Mouse (Mus musculus): ENCODE results near the gene Tgfb3. TPM values are rescaled to one million over a fixed set of nuclear protein-coding genes. Genes with fewer than 3 reads are reported as not detected.

Tgfb3 gene
- polyA plus RNA-seq, 1 experiment from 2014 or later = 27.0 TPM

- no peak overlapping the region for H3K4me2 ChIP-seq (replicated peaks; ENCODE audit: low read depth, low read length)
- H3K27me3 ChIP-seq (ENCODE audit: insufficient read depth, low read length) = no peaks in the 10 kb centered on the region
- H3K9ac ChIP-seq (replicated peaks; ENCODE audit: low read length) = no peak overlapping the region
- peaks cover 5% of the 10 kb centered on the region; the same call in 1 of the 2 replicates for H3K4me1 ChIP-seq (ENCODE audit: insufficient read depth, low read length)
- H3K4me3 ChIP-seq (ENCODE audit: low read length) = no peak overlapping the region
- no peak overlapping the region for H3K27ac ChIP-seq (ENCODE audit: low read length)
- 98% methylated on average over 2 of the region's 2 CpGs for WGBS
- no peak for ATAC-seq (ENCODE audit: low FRiP score, low TSS enrichment)
- peaks cover 3% of the 10 kb centered on the region for H3K36me3 ChIP-seq (ENCODE audit: insufficient read depth, low read length)
- H3K9me3 ChIP-seq (ENCODE audit: low read length) = peaks cover 9% of the 10 kb centered on the region; the same call in 1 of the 2 replicates
Measured at GRCm38 (mm10) chr12:86046776-86047175, 32.1 kb downstream of the Tgfb3 start.

GRCm38 (mm10) chr12:86046141-86046540, 32.7 kb downstream of the Tgfb3 start:
- H3K36me3 ChIP-seq (ENCODE audit: insufficient read depth, low read length) = peaks cover 3% of the 10 kb centered on the region
- H3K9me3 ChIP-seq (ENCODE audit: low read length) = peaks cover 9% of the 10 kb centered on the region; the same call in 1 of the 2 replicates
- no peak overlapping the region for H3K4me3 ChIP-seq (ENCODE audit: low read length)
- no peak for ATAC-seq (ENCODE audit: low FRiP score, low TSS enrichment)
- no peak overlapping the region for H3K4me2 ChIP-seq (replicated peaks; ENCODE audit: low read depth, low read length)
- 83% methylated on average over 5 of the region's 5 CpGs for WGBS
- H3K9ac ChIP-seq (replicated peaks; ENCODE audit: low read length) = no peak overlapping the region
- H3K4me1 ChIP-seq (ENCODE audit: insufficient read depth, low read length) = peaks cover 5% of the 10 kb centered on the region; the same call in 1 of the 2 replicates
- H3K27me3 ChIP-seq (ENCODE audit: insufficient read depth, low read length) = no peaks in the 10 kb centered on the region
- no peak overlapping the region for H3K27ac ChIP-seq (ENCODE audit: low read length)

- no peaks in the 10 kb centered on the region for H3K27me3 ChIP-seq (ENCODE audit: insufficient read depth, low read length)
- peaks cover 20% of the 10 kb centered on the region for H3K4me1 ChIP-seq (ENCODE audit: insufficient read depth, low read length)
- peaks cover 9% of the 10 kb centered on the region; the same call in 1 of the 2 replicates for H3K9me3 ChIP-seq (ENCODE audit: low read length)
- peaks cover 3% of the 10 kb centered on the region for H3K36me3 ChIP-seq (ENCODE audit: insufficient read depth, low read length)
- no peak overlapping the region for H3K4me2 ChIP-seq (replicated peaks; ENCODE audit: low read depth, low read length)
- no peak overlapping the region for H3K4me3 ChIP-seq (ENCODE audit: low read length)
- H3K9ac ChIP-seq (replicated peaks; ENCODE audit: low read length) = no peak overlapping the region
- 89% methylated on average over 6 of the region's 6 CpGs for WGBS
- ATAC-seq (ENCODE audit: low FRiP score, low TSS enrichment) = no peak
- H3K27ac ChIP-seq (ENCODE audit: low read length) = no peak overlapping the region
Measured at GRCm38 (mm10) chr12:86039751-86040150, 39.1 kb downstream of the Tgfb3 start.

- no peak for ATAC-seq (ENCODE audit: low FRiP score, low TSS enrichment)
- peaks cover 3% of the 10 kb centered on the region for H3K36me3 ChIP-seq (ENCODE audit: insufficient read depth, low read length)
- peaks cover 23% of the 10 kb centered on the region for H3K4me1 ChIP-seq (ENCODE audit: insufficient read depth, low read length)
- H3K4me2 ChIP-seq (replicated peaks; ENCODE audit: low read depth, low read length) = no peak overlapping the region
- H3K27ac ChIP-seq (ENCODE audit: low read length) = no peak overlapping the region
- no peak overlapping the region for H3K9ac ChIP-seq (replicated peaks; ENCODE audit: low read length)
- no peaks in the 10 kb centered on the region for H3K27me3 ChIP-seq (ENCODE audit: insufficient read depth, low read length)
- 58% methylated on average over 5 of the region's 5 CpGs for WGBS
- no peak overlapping the region for H3K4me3 ChIP-seq (ENCODE audit: low read length)
- H3K9me3 ChIP-seq (ENCODE audit: low read length) = peaks cover 9% of the 10 kb centered on the region; the same call in 1 of the 2 replicates
Measured at GRCm38 (mm10) chr12:86039078-86039477, 39.8 kb downstream of the Tgfb3 start.

- Histone ChIP-seq H3K9ac (replicated peaks; ENCODE audit: low read length) (no peak overlapping the region), H3K36me3 (ENCODE audit: insufficient read depth, low read length) (no peaks in the 10 kb centered on the region), H3K9me3 (ENCODE audit: low read length) (no peaks in the 10 kb centered on the region), H3K4me3 (ENCODE audit: low read length) (no peak overlapping the region), H3K27ac (ENCODE audit: low read length) (peak overlapping the region; percentile 58), H3K4me1 (ENCODE audit: insufficient read depth, low read length) (peaks cover 24% of the 10 kb centered on the region), H3K27me3 (ENCODE audit: insufficient read depth, low read length) (no peaks in the 10 kb centered on the region), H3K4me2 (replicated peaks; ENCODE audit: low read depth, low read length) (no peak overlapping the region; the same call in 1 of the 2 replicates)
- 12% methylated on average over 12 of the region's 12 CpGs for WGBS
- ATAC-seq (ENCODE audit: low FRiP score, low TSS enrichment) = peak; percentile 95
Measured at GRCm38 (mm10) chr12:86037235-86037921, 41.5 kb downstream of the Tgfb3 start.

- no peak overlapping the region for H3K4me3 ChIP-seq (ENCODE audit: low read length)
- no peaks in the 10 kb centered on the region for H3K27me3 ChIP-seq (ENCODE audit: insufficient read depth, low read length)
- ATAC-seq (ENCODE audit: low FRiP score, low TSS enrichment) = no peak
- H3K27ac ChIP-seq (ENCODE audit: low read length) = peak overlapping the region; percentile 58
- no peaks in the 10 kb centered on the region for H3K36me3 ChIP-seq (ENCODE audit: insufficient read depth, low read length)
- no peaks in the 10 kb centered on the region for H3K9me3 ChIP-seq (ENCODE audit: low read length)
- H3K4me2 ChIP-seq (replicated peaks; ENCODE audit: low read depth, low read length) = no peak overlapping the region
- WGBS = 32% methylated on average over 9 of the region's 9 CpGs
- H3K9ac ChIP-seq (replicated peaks; ENCODE audit: low read length) = no peak overlapping the region
- H3K4me1 ChIP-seq (ENCODE audit: insufficient read depth, low read length) = peaks cover 24% of the 10 kb centered on the region
Measured at GRCm38 (mm10) chr12:86036368-86037166, 42.3 kb downstream of the Tgfb3 start.

- Histone ChIP-seq H3K27me3 (ENCODE audit: insufficient read depth, low read length) (no peaks in the 10 kb centered on the region), H3K9ac (replicated peaks; ENCODE audit: low read length) (no peak overlapping the region), H3K4me3 (ENCODE audit: low read length) (no peak overlapping the region), H3K4me2 (replicated peaks; ENCODE audit: low read depth, low read length) (no peak overlapping the region), H3K4me1 (ENCODE audit: insufficient read depth, low read length) (peaks cover 24% of the 10 kb centered on the region), H3K9me3 (ENCODE audit: low read length) (no peaks in the 10 kb centered on the region), H3K36me3 (ENCODE audit: insufficient read depth, low read length) (no peaks in the 10 kb centered on the region), H3K27ac (ENCODE audit: low read length) (no peak overlapping the region)
- no peak for ATAC-seq (ENCODE audit: low FRiP score, low TSS enrichment)
Measured at GRCm38 (mm10) chr12:86035586-86035985, 43.3 kb downstream of the Tgfb3 start.

- no peak for ATAC-seq (ENCODE audit: low FRiP score, low TSS enrichment)
- H3K27ac ChIP-seq (ENCODE audit: low read length) = no peak overlapping the region
- H3K36me3 ChIP-seq (ENCODE audit: insufficient read depth, low read length) = no peaks in the 10 kb centered on the region
- WGBS = 62% methylated on average over 5 of the region's 5 CpGs
- no peaks in the 10 kb centered on the region for H3K9me3 ChIP-seq (ENCODE audit: low read length)
- no peak overlapping the region for H3K4me2 ChIP-seq (replicated peaks; ENCODE audit: low read depth, low read length)
- H3K9ac ChIP-seq (replicated peaks; ENCODE audit: low read length) = no peak overlapping the region
- no peak overlapping the region for H3K4me3 ChIP-seq (ENCODE audit: low read length)
- H3K27me3 ChIP-seq (ENCODE audit: insufficient read depth, low read length) = no peaks in the 10 kb centered on the region
- H3K4me1 ChIP-seq (ENCODE audit: insufficient read depth, low read length) = peaks cover 11% of the 10 kb centered on the region; the same call in 1 of the 2 replicates
Measured at GRCm38 (mm10) chr12:86030932-86031331, 47.9 kb downstream of the Tgfb3 start.

GRCm38 (mm10) chr12:86027747-86028146, 51.1 kb downstream of the Tgfb3 start:
- no peak for ATAC-seq (ENCODE audit: low FRiP score, low TSS enrichment)
- 74% methylated on average over 1 of the region's 1 CpGs for WGBS

GRCm38 (mm10) chr12:86027000-86027399, 51.8 kb downstream of the Tgfb3 start:
- H3K9ac ChIP-seq (replicated peaks; ENCODE audit: low read length) = no peak overlapping the region
- no peak overlapping the region for H3K4me2 ChIP-seq (replicated peaks; ENCODE audit: low read depth, low read length)
- no peak overlapping the region for H3K27ac ChIP-seq (ENCODE audit: low read length)
- no peak overlapping the region for H3K4me3 ChIP-seq (ENCODE audit: low read length)
- peak; percentile 70; the same call in 1 of the 2 replicates for ATAC-seq (ENCODE audit: low FRiP score, low TSS enrichment)
- H3K9me3 ChIP-seq (ENCODE audit: low read length) = no peaks in the 10 kb centered on the region
- H3K4me1 ChIP-seq (ENCODE audit: insufficient read depth, low read length) = peaks cover 23% of the 10 kb centered on the region
- 63% methylated on average over 5 of the region's 5 CpGs for WGBS
- no peaks in the 10 kb centered on the region for H3K36me3 ChIP-seq (ENCODE audit: insufficient read depth, low read length)
- no peaks in the 10 kb centered on the region for H3K27me3 ChIP-seq (ENCODE audit: insufficient read depth, low read length)

More at GRCm38 (mm10) chr12:86027747-86028146, 51.1 kb downstream of the Tgfb3 start:
- Histone ChIP-seq H3K9me3 (ENCODE audit: low read length) (no peaks in the 10 kb centered on the region), H3K36me3 (ENCODE audit: insufficient read depth, low read length) (no peaks in the 10 kb centered on the region), H3K27ac (ENCODE audit: low read length) (no peak overlapping the region), H3K27me3 (ENCODE audit: insufficient read depth, low read length) (no peaks in the 10 kb centered on the region), H3K4me2 (replicated peaks; ENCODE audit: low read depth, low read length) (no peak overlapping the region), H3K4me3 (ENCODE audit: low read length) (no peak overlapping the region), H3K4me1 (ENCODE audit: insufficient read depth, low read length) (peaks cover 15% of the 10 kb centered on the region), H3K9ac (replicated peaks; ENCODE audit: low read length) (no peak overlapping the region)

All from kidney, embryonic 16.5 days (tissue).